Mouse (Mus musculus) left cerebral cortex, adult 18-20 months (tissue): ENCODE measurements at regions not wholly inside any gene's neighbourhood (a gene's known extent, or its start where the extent isn't known, plus 50 kb on each side); places are given as distances from the start of the nearest gene placed in this dataset.

Experiments
- DNase-seq, 2 experiments: peaks; one replicate each; pipeline ENCODE4 v3.0.0; 2021 to 2022; ENCODE audit warnings: low spot score in 2 of 2, mixed read lengths in 1 of 2

- DNase-seq, result peak in 1 of 2 experiments; percentile 6
Observed at GRCm38 (mm10) chr8:113250264-113250663, 385.1 kb upstream of the Mon1b start.

- peak in 1 of 2 experiments; percentile 19 for DNase-seq
Observed at GRCm38 (mm10) chr8:113254076-113254475, 381.3 kb upstream of the Mon1b start.

GRCm38 (mm10) chr8:113259477-113259876 is 375.9 kb upstream of the Mon1b start:
- DNase-seq, result no peak

GRCm38 (mm10) chr8:113263296-113263695 is 372.1 kb upstream of the Mon1b start:
- no peak for DNase-seq

GRCm38 (mm10) chr8:113271262-113271661 is 364.1 kb upstream of the Mon1b start:
- DNase-seq, result no peak

GRCm38 (mm10) chr8:113300273-113300843 is 335.0 kb upstream of the Mon1b start:
- no peak for DNase-seq

- DNase-seq, result no peak
Observed at GRCm38 (mm10) chr8:113303426-113303825, 332.0 kb upstream of the Mon1b start.

GRCm38 (mm10) chr8:113317169-113317568 is 318.2 kb upstream of the Mon1b start:
- no peak for DNase-seq

- no peak for DNase-seq
Observed at GRCm38 (mm10) chr8:113331576-113331975, 303.8 kb upstream of the Mon1b start.

GRCm38 (mm10) chr8:113341306-113341705 is 294.1 kb upstream of the Mon1b start:
- no peak for DNase-seq

GRCm38 (mm10) chr8:113361900-113362299 is 273.5 kb upstream of the Mon1b start:
- DNase-seq, result no peak

- no peak for DNase-seq
Observed at GRCm38 (mm10) chr8:113364181-113364580, 271.2 kb upstream of the Mon1b start.

GRCm38 (mm10) chr8:113383517-113383916 is 251.9 kb upstream of the Mon1b start:
- DNase-seq, result no peak

- no peak for DNase-seq
Observed at GRCm38 (mm10) chr8:113383974-113384373, 251.4 kb upstream of the Mon1b start.

GRCm38 (mm10) chr8:113389504-113389903 is 245.9 kb upstream of the Mon1b start:
- no peak for DNase-seq

GRCm38 (mm10) chr8:113390038-113390437 is 245.3 kb upstream of the Mon1b start:
- no peak for DNase-seq

GRCm38 (mm10) chr8:113394319-113394718 is 241.1 kb upstream of the Mon1b start:
- DNase-seq, result no peak

- DNase-seq, result no peak
Observed at GRCm38 (mm10) chr8:113405158-113405557, 230.2 kb upstream of the Mon1b start.

- DNase-seq, result peak; percentile 2 to 5
Observed at GRCm38 (mm10) chr8:113419352-113419751, 216.0 kb upstream of the Mon1b start.

GRCm38 (mm10) chr8:113422651-113423050 is 212.7 kb upstream of the Mon1b start:
- no peak for DNase-seq

GRCm38 (mm10) chr8:113439088-113439487 is 196.3 kb upstream of the Mon1b start:
- DNase-seq, result no peak

- no peak for DNase-seq
Observed at GRCm38 (mm10) chr8:113454022-113454421, 181.4 kb upstream of the Mon1b start.

- DNase-seq, result no peak
Observed at GRCm38 (mm10) chr8:113464625-113465024, 170.8 kb upstream of the Mon1b start.

- peak in 1 of 2 experiments; percentile 13 for DNase-seq
Observed at GRCm38 (mm10) chr8:113465156-113465555, 170.2 kb upstream of the Mon1b start.
